ENCODE assay signal across 13 mouse cellular contexts in the genomic region with DNA sequence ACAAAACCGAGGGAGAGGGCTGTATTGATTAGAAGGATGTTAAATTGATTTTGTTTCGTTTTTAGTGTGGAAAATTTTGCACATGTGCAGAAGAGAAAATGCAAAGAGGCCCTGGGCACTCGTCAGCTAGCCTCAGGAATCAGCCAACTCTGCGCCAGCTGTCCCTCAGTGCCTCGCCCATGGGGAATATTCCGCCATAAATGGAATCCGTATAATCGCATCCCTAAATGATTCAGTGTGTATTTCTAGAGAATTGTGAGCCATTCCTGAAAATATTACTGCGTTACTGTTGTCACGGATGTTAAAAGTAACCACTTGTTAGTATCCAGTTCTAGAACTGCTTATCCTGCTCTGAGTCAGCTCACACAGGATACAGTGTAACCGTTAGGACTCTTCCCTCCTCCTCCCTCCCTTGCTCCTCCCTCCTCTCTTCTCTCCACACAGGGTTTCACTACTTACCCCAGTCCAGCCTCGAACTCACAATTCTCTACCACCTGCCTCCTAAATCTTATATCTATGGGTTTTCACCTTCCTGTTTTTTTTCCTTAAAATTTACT. TPM values are rescaled to one million over a fixed set of nuclear protein-coding genes. Genes with fewer than 3 reads are reported as not detected.
A peak's percentile ranks its signal among the peaks of the same experiment; 100 is the strongest.
DNase-seq lines count a peak whose midpoint lies in the region; ATAC-seq lines count a peak whose summit lies in the region.
"Had no signal": no experiment of that assay in that cellular context is flagged by ENCODE, and none has a peak within 500 bp of the region (broad histone marks: within the 10 kb centered on the region; RNA-seq: fewer than 3 reads in every experiment).

No protein-coding gene starts in this region.

- H3K27ac ChIP-seq in hindbrain, embryonic 13.5 days = peak overlapping the region; percentile 73
- no peak overlapping the region for H3K27ac ChIP-seq in hindbrain, embryonic 10.5 days
- peak overlapping the region; percentile 88 for H3K27ac ChIP-seq in embryonic facial prominence, embryonic 15.5 days (replicated peaks)
- H3K27ac ChIP-seq: liver, embryonic 14.5 days; macrophage had no signal

- 71% methylated on average over 12 of the region's 12 CpGs for WGBS in hindbrain, embryonic 13.5 days
- WGBS in hindbrain, embryonic 10.5 days = 83% methylated on average over 12 of the region's 12 CpGs
- WGBS in embryonic facial prominence, embryonic 15.5 days = 30% methylated on average over 12 of the region's 12 CpGs

- H3K27me3 ChIP-seq in hindbrain, embryonic 13.5 days = no peaks in the 10 kb centered on the region
- no peaks in the 10 kb centered on the region for H3K27me3 ChIP-seq in hindbrain, embryonic 10.5 days (ENCODE audit: insufficient read depth, poor library complexity, severe bottlenecking)
- no peaks in the 10 kb centered on the region for H3K27me3 ChIP-seq in embryonic facial prominence, embryonic 15.5 days

- H3K4me3 ChIP-seq in hindbrain, embryonic 13.5 days = no peak overlapping the region
- no peak overlapping the region for H3K4me3 ChIP-seq in hindbrain, embryonic 10.5 days
- H3K4me3 ChIP-seq in embryonic facial prominence, embryonic 15.5 days (replicated peaks) = peak overlapping the region; percentile 31

- no peaks in the 10 kb centered on the region for H3K36me3 ChIP-seq in hindbrain, embryonic 13.5 days
- no peaks in the 10 kb centered on the region for H3K36me3 ChIP-seq in hindbrain, embryonic 10.5 days
- H3K36me3 ChIP-seq in embryonic facial prominence, embryonic 15.5 days = no peaks in the 10 kb centered on the region
- H3K36me3 ChIP-seq: G1E had no signal

- 0 out of 2 replicates have a peak overlapping the region, but pooled peaks have one; percentile 29 for H3K4me2 ChIP-seq in hindbrain, embryonic 13.5 days
- H3K4me2 ChIP-seq in embryonic facial prominence, embryonic 15.5 days (replicated peaks) = peak overlapping the region; percentile 45

- DNase-seq in cerebellum, adult 18-20 months = peak; percentile 22 to 33
- DNase-seq in cerebellum, postnatal 4 days (ENCODE audit: low spot score in 2 of 2) = no peak
- no peak for DNase-seq in hindbrain, embryonic 10.5 days (ENCODE audit: low spot score)
- peak; percentile 48 for DNase-seq in 3134 (ENCODE audit: extremely low read depth, insufficient read length, low spot score)
- no peak for DNase-seq in layer of hippocampus, postnatal 14 days (ENCODE audit: low spot score in 2 of 2)
- DNase-seq: embryo, embryonic 11 days had no signal

- H3K4me1 ChIP-seq in hindbrain, embryonic 13.5 days (replicated peaks) = peaks cover 11% of the 10 kb centered on the region; the same call in 1 of the 2 replicates
- H3K4me1 ChIP-seq in hindbrain, embryonic 10.5 days (replicated peaks) = no peaks in the 10 kb centered on the region
- no peaks in the 10 kb centered on the region for H3K4me1 ChIP-seq in embryonic facial prominence, embryonic 15.5 days

- ATAC-seq in hindbrain, embryonic 13.5 days (ENCODE audit: low FRiP score) = no peak
- peak; percentile 83 for ATAC-seq in embryonic facial prominence, embryonic 15.5 days (ENCODE audit: insufficient number of reproducible peaks, low FRiP score, low TSS enrichment, low read depth)
- ATAC-seq in erythroid progenitor cell, adult 5-6 weeks (replicated peaks; ENCODE audit: low FRiP score, poor library complexity, severe bottlenecking) = no peak
- ATAC-seq: activated CD4-positive, CD25-positive, alpha-beta regulatory T cell, adult 4 months had no signal

- no peaks in the 10 kb centered on the region for H3K9me3 ChIP-seq in hindbrain, embryonic 13.5 days
- no peaks in the 10 kb centered on the region for H3K9me3 ChIP-seq in hindbrain, embryonic 10.5 days
- H3K9me3 ChIP-seq in embryonic facial prominence, embryonic 15.5 days (replicated peaks) = no peaks in the 10 kb centered on the region
- H3K9me3 ChIP-seq: G1E had no signal

- no peak overlapping the region for H3K9ac ChIP-seq in hindbrain, embryonic 13.5 days
- H3K9ac ChIP-seq in embryonic facial prominence, embryonic 15.5 days = no peak overlapping the region
- H3K9ac ChIP-seq: liver, embryonic 14.5 days had no signal

RNA-seq across cellular contexts. Expression of a gene that starts 16.2 kb away (rescaled TPM):
- polyA plus RNA-seq in hindbrain, embryonic 13.5 days (2015; fragmentation: Nextera tagmentation; extraction: Ambion mirVana) = 10.2 and 10.8 TPM in 2 replicates
- 10.6 and 12.1 TPM in 2 replicates for polyA plus RNA-seq in hindbrain, embryonic 10.5 days (2016; fragmentation: Nextera tagmentation; extraction: Ambion mirVana)
- polyA plus RNA-seq in embryonic facial prominence, embryonic 15.5 days (2015; fragmentation: Nextera tagmentation; extraction: Ambion mirVana) = 11.8 and 12.7 TPM in 2 replicates
- total RNA-seq in erythroid progenitor cell, adult 5-6 weeks (2015; ENCODE audit: low replicate concordance) = 2.5 and 3.8 TPM in 2 replicates
- 2.3 and 3.3 TPM in 2 replicates for total RNA-seq in erythroid progenitor cell, adult 5-6 weeks (2017; ENCODE audit: low replicate concordance)
- total RNA-seq in layer of hippocampus, postnatal 14 days (2021) = 10 to 100 TPM; 18.1 to 20.7 TPM

Comparison
In these comparisons a context has a peak if more than half of its experiments do, and no peak if none do; other contexts are left out.
1. DNase-seq: peak in cerebellum, adult 18-20 months (2 of 2) and 3134 (single experiment); none in cerebellum, postnatal 4 days (0 of 2), hindbrain, embryonic 10.5 days (single experiment) and layer of hippocampus, postnatal 14 days (0 of 2).